Mouse (Mus musculus): ENCODE data around the gene Cdh1.
A peak's percentile ranks its signal among the peaks of the same experiment; 100 is the strongest.

Cdh1 gene

DNA sequence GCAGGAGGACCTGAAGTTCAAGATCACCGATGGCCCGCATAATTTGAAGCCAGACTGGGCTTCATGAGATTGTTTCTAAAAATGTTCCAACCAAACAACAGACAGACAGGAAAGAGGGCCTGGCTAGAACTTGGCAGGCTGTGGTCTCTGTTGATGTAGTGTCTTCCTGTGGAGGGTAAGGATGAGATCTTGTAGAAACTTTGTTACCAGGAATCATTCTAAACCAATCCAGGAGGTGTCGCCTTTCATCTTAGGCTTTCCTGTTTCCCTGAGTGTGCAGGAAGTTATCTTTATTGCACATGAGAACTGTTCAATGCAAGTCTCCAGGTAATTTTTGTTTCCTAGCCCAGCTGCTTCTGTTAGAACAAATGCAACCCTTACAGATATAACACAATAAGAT, 48.8 kb downstream of the Cdh1 start:
- DNase-seq (ENCODE audit: low spot score): no peak

DNA sequence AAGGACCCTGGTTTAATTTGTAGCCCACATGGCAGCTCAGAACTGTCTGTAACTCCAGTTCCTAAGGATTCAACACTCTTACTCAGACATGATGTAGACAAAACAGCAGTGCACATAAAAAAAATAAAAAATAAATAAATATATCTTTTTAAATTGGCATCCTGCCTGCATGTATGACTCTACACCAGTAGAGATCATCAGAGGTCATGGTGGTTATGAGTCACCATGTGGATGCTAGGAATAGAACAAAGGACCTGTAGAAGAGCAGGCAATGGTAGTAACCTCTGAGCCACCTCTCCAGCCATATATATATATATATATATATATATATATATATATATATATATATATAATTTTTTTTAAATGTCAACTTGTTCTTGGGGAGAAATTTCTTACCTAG, 52.9 kb downstream of the Cdh1 start:
- no peak for DNase-seq (ENCODE audit: low spot score)

DNA sequence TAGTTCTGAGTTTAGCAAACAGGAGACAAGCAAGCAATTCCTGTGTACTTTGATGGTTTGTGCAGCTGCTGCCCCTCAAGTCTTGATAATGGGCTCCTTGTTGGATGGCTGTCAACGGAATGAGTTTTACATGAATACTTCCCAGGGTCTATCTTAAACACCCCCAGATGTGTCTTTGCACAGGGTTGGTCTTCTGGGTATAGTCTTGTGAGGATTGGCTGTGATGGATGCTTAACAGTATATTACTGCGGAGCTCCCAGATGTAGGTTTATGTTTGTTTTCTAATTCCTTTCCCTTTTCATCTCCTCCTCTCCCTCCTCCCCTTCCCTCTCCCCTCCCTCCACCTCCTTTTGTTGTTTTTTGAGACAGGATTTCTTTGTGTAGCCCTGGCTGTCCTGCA, 69.6 kb downstream of the Cdh1 start:
- DNase-seq (ENCODE audit: low spot score): no peak

DNA sequence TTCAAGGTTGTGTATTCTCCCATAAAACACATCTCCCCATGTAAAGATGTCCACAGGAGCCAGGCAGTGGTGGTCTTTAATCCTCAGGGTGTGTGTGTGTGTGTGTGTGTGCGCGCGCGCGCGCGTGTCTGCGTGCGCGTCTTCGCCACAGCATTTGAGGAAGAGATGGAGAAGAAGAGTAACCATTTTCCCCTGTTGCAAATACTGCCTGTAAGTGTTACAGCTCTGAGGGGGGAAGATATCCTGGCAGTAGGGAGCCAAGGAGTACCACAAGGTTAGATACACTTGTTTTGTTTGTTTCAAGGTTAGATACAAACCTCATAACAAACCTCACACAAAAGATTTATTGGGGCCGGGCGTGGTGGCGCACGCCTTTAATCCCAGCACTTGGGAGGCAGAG, 71.2 kb downstream of the Cdh1 start:
- DNase-seq (ENCODE audit: low spot score): no peak

DNA sequence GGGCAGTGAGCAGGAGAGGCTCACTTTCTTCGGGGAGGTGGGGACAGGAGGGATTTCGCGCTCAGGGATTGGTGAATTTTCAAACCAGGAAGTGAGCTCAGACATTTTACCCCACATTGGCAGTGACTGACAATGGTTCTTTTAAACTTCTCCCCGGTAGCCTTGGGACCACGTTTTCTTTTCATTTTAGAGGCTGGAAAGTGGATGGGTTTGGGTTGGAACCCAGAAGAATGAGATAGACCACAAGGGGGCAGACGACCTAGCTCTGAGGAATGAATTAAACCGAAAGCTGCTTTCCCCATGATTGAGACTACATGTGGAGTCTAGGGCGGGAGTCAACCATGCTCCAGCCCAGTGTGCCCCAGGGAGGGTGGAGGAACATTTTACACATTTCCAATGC, 71.7 kb downstream of the Cdh1 start:
- peak; percentile 6 for DNase-seq (ENCODE audit: low spot score)

DNA sequence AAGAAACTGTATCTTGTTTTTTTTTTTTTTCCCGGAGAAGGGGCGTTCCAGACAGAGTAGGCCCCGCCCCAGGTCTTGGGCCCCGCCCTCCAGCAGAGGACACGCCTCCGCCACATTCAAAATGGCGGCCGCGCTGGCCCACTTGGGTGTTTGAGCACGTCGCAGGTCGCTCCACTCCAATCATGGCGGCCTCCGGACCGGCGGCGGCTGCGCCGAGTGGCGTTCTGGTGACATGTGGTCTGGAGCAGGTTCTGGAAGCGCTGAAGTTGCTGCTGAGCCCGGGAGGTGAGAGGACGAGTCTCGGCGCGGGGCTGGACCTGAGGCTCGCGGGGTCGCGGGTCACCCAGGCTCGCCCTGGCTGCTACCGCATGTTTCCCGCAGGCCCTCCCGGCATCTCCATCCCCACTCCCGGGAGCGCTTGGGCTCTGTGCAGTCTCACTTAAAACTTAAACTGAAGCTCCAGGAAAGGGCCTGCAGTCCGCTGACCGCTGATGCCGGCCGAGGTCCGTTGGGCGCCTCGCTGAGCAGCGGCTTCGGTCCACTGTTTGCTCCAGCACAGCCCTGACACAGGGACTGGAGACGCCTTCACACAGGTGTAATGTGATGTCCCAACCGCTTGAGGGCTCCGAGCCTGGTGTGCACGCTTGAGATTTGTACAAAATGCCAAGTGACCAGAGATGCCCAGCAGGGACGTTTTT, 80.0 kb downstream of the Cdh1 start, which contains the start of gene Tango6:
Gene Tango6, plus strand, starts transcription at position 98 of the 698 bp plus-strand sequence.
- peak; percentile 87 for DNase-seq (ENCODE audit: low spot score)

DNA sequence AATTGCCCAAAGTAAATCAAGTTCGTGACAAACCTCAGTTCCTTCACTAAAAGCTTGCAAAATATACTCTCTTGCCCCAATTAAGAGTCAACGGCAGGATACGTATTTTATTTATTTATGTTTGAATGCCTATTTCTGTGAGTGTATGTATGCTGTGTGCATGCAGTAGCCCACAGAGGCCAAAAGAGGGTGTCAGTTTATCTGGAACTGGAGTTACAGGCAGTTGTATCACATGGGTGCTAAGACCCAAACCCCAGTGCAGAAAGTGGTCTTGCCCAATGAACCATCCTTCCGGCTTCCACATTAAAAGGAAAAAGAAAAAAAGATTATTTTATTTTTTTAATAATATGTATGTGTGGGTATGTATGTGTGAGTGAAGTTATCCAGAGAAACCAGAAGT, 81.2 kb downstream of the Cdh1 start:
- no peak for DNase-seq (ENCODE audit: low spot score)

DNA sequence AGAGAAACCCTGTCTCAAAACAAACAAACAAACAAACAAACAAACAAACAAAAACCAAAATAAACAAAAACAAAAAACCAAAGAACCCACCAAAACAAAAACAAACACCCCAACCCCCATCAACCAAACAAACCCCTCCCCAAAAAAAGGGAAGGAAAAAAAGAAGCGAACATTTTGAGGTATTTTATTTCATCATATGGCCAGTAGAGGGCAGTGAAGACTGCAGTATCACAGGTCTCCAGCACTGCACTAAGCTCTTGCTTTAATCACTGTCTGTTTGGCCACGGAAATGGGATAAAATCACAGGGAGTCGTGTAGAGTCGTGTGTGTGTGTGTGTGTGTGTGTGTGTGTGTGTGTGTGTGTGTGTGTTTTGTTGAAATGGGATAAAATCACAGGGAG, 84.3 kb downstream of the Cdh1 start:
- peak; percentile 61 for DNase-seq (ENCODE audit: low spot score)

DNA sequence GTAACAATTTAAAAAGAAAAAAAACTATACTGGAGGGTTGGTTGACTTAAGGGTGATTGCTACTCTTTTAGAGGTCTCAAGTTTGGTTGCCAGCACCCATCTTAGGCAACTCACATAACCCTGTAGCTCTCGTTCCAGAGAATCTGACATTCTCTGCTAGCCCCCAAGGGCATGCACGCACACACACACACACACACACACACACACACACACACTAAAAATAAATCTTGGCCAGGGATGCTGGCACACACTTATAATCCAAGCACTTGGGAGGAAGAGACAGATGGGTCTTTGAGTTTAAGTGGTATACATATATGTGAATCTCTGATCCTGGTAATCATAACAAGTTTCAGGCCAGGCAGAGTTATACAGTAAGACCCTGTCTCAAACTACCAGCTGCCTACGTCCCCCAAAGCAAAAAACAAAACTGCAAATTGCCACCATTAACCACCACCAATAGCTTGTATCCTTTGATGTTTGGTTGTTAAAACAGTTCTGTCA, 94.6 kb downstream of the Cdh1 start:
- no peak for DNase-seq (ENCODE audit: low spot score)

DNA sequence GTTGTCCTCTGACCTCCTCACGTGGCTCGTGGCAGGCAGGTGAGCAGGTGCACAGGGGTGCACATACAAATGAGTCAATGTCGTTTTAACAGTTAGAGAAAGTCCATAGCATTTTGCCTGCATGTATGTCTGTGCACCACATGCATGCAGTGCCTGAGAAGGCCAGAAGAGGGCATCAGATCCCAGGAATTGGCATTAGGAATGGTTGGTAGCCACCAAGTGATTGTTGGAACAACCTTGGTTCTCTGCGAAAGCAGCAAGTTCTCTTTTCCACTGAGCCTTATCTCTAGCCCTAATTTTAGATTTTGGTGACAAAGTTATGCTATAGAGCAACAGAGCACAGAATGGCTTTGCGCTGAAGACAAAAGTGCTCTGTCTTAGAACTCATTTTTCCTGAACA, 96.4 kb downstream of the Cdh1 start:
- DNase-seq (ENCODE audit: low spot score): peak; percentile 42

DNA sequence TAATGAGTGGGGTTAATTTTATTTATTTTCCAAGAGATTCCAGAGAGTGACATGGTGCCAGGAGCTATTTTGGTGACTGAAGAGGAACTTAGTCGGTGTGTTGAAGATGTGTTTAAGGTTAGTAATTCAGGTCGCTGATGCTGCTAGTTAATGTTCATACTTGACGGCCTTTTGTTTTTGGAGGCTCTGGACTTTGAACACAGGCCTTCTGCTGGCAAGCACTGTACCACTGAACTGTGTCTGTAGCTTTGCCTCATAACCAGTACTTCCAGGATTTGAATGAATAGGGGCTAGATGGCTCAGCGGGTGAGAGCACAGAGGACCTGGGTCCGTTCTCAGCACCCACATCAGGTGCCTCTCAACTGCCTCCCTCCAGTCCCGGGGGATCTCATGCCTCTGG, 97.0 kb downstream of the Cdh1 start:
- no peak for DNase-seq (ENCODE audit: low spot score)

DNA sequence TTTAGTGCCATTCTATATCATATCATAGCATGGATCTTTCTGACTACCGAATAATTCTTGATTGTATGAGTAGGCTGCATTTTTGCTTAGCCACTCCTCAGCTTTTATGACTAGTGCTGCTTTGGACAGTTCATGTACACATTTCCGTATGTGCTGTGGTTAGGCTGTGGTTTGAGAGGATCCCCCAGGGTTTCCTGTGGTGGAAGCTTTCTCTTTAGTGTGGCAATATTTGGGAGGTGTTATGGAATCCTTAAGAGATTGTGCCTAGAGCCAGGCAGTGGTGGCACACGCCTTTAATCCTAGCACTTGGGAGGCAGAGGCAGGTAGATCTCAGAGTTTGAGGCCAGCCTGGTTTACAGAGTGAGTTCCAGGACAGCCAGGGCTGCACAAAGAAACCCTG, 98.2 kb downstream of the Cdh1 start:
- no peak for DNase-seq (ENCODE audit: low spot score)

DNA sequence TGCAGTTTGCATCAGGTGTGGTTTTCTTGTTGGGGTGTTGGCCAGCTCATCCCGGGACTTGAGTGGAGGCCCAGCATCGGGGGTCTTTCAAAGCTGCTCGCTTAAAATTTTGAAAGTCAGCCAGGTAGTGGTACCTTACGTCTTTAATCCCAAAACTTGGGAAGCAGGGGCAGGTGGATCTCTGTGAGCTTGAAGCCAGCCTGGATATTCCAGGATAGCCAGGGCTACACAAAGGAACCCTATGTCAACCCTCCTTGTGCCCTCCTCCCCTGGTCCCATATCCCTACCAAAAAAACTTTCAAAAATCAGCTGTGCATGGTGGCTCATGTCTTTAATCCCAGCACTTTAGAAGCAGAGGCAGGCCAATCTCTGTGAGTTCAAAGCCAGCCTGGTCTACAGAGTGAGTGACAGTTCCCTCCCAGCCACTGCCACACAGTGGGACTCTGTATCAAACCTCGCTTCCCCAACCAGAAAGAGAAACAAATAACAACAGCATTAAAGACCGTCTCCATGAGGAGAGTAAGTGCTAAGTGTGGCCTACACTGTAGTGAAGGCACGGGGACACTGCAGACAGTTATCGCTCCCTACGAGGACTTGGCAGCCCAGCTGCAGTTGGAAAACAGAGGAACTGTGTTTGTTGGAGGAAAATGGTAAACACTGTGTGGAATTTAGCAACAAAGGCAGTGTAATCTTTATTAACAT, 101.2 kb downstream of the Cdh1 start:
- no peak for DNase-seq (ENCODE audit: low spot score)

DNA sequence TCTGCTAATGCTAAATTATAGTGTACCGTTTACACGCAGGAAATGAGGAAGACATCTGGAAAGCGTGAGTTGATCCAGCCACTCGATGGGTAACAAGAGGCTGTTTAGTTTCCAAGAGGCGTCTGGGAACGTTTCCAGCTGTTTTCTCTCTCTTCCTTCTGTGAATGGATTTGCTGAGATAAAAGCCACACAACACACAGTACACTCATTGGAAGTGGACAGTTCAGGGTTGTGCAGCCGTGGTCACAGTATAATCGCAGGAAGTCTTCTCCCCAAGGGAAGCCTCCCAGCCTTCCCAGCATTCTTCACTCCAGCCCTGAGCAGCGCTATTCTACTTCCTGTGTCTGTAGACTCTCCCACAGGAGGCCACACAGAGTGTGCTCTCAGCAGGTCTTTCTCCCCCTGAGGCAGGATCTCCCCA, 101.8 kb downstream of the Cdh1 start:
- DNase-seq (ENCODE audit: low spot score): peak; percentile 57

DNA sequence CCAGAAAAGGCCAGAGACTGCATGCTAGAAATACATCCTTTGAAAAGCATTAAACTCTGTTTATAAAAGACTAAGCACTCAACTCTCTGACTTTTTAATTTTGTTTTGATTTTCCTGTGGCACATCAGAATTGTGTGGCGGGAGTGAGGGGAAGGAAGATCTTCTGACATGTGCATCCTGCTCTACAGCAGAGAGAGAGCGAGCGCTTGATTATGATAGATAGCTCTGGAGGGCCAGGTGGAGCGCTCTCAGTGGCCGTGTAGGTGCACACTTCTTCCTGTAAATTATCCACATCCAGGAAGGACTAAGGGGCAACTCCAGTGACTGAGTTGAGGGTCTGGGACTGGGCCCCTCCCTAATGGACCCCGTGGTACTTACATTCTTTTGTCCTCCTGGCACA, 103.0 kb downstream of the Cdh1 start:
- DNase-seq (ENCODE audit: low spot score): no peak

DNA sequence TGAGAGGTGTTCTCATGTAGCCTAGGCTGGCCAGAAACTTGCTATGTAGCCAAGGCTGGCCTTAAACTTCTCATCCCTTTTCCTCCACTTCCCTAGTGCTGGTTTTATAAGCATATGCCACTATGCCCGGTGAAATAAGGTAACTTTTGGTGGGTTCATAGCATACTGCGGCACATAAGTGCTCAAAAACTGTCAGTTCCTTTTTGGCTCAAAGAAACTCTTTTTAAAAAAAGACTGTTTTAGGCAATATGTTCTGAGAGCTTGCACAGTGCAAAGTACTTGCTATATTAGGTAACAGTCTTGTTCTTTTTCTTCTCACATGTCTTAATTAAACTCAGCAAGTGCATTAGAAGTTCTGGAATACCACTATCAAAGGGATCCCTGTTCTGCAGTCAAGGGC, 106.9 kb downstream of the Cdh1 start:
- no peak for DNase-seq (ENCODE audit: low spot score)

DNA sequence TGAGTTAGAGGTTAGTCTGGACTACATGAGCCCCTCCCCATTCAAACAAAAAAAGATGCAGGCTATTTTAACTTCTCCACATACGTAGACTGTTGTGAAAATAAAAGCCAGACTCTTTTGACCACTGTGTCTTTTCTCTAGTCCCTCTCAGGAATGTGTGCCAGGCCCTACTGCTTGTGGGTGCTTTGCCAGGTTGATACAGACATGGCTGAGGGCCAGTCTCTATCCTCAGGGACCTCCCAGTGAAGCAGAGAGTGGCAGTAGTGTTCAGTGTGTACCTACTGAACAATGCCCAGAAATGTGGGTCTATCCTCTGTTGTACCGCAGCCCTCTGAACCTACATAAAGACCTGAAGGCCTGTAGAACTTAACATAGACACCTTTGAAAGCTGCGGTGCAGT, 109.3 kb downstream of the Cdh1 start:
- no peak for DNase-seq (ENCODE audit: low spot score)

DNA sequence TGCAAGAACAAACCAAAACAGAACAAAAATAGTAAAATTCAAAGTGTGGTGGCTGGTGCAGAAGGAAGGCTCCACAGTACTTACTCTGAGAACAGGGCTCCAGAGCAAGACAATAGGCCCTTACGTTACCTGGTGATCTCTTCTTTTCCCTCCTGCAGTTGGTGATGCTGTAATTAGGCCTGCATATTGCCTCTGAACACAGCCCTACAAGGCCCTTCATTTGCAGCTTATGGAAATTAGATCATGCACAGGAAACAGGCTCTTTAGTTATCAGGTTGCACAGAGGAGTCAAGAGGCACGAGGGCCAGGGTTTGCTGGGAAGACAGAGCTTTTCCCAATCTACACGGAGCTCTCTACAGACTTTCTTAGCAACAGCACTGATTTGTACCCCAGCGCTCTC, 111.1 kb downstream of the Cdh1 start:
- no peak for DNase-seq (ENCODE audit: low spot score)

DNA sequence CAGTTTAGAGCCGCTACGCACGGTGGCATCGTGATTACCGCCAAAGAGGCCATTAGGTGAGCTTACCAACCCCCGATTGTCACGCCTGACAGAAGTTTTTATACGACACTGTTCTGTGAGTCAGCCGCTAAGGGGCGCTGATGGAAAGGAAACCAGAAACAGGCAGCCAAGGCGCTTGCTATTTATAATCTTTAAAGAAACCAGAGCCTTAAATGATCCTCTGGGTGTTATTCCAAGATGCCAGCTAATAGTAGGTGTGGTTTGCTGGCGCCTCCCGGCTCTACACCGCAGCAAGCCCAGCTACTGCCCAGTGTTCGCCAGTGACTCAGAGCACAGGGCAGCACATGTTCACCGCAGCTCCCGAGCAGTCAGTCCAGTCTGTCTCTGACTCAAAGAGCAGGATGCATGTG, 114.9 kb downstream of the Cdh1 start:
- peak; percentile 98 for DNase-seq (ENCODE audit: low spot score)
